Mouse (Mus musculus): Measurements from ENCODE around the gene Tmem179b.

Tmem179b gene

DNA sequence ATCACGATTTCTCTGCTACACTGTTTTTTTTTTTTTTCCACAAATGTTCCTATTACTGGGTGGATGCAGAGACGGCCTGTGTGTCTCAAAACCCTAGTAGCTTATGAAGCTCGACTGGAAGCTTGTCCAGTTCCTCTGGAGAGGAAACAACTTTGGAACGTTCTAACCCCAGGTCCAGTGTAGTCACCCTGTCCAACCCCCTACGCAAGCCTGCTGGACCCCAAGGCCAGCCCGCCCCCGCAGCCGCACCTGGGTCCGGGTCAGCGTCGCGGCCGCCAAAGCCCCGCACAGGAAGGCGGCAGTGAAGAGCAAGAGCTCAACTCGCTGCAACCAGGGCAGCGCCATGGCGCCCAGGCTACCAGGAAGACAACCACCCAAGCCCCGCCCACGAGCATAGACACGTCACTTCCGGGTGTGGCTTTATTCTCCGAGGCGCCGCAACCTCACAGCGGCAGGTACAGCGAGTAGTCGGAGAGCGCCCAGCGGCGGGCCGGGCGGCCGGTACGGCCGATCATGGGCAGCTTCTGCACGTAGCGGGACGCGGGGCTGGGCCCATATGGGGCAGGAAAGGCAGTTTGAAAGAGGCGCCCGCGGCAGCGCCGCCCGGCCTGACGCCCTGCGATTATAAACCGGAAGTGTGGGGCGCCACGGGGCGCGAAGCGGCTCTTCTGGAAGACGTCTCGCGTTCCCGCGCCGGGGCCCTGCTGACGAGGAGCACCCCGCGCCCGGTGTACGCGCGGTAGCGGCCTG lies at the start of gene Tmem179b:
TSS of gene Tmem179b (minus strand) at position 382 of the 750 bp plus-strand sequence.
- DNase-seq (ENCODE audit: inconsistent age in 2 of 2, low spot score in 1 of 2): peak; percentile 96 to 99

- peak in 1 of 2 experiments; percentile 26 for DNase-seq (ENCODE audit: inconsistent age in 2 of 2, low spot score in 1 of 2)
These were observed 48.4 kb upstream of the Tmem179b start for GRCm38 (mm10) chr19:8822696-8823095.

DNA sequence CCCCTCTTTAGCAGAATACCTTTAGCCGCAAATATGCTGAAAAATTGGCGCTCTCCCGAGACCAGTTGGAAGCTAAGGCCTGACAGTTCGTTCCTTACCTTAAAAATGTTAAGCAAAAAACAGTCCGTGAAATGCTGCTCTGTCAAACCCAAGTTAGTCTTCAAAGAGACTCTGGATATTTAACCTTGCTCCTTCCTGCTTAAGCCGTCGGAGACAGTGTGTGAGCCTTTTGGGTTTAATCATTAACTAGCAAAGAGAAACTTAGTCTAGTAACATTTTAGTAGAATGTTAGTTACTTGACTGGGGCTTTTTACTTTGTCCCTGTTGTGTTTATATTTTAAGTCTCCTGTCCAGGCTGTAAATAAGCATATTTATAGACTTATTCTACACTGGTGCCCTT lies 46.9 kb upstream of the Tmem179b start:
- no peak for DNase-seq (ENCODE audit: inconsistent age in 2 of 2, low spot score in 1 of 2)

DNA sequence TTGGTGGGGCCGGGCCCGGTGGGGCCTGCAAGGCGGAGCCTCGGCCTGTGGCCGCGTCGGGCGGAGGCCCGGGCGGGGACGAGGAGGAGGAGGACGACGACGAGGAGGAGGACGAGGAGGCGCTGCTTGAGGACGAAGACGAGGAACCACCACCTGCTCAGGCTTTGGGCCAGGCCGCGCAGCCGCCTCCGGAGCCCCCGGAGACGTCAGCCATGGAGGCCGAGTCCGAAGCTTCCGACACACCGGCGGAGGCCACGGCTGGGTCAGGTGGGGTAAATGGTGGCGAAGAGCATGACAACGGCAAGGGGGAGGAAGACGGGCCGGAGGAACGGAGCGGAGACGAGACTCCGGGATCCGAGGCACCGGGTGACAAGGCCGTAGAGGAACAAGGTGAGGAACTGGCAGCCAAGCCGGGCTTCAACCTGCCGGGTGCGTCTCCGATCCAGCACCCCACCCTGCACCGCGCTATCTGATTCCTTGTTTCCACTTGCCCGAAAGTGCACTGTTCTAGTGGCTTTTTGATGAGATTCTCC lies 46.2 kb upstream of the Tmem179b start:
- DNase-seq (ENCODE audit: inconsistent age in 2 of 2, low spot score in 1 of 2): no peak

DNA sequence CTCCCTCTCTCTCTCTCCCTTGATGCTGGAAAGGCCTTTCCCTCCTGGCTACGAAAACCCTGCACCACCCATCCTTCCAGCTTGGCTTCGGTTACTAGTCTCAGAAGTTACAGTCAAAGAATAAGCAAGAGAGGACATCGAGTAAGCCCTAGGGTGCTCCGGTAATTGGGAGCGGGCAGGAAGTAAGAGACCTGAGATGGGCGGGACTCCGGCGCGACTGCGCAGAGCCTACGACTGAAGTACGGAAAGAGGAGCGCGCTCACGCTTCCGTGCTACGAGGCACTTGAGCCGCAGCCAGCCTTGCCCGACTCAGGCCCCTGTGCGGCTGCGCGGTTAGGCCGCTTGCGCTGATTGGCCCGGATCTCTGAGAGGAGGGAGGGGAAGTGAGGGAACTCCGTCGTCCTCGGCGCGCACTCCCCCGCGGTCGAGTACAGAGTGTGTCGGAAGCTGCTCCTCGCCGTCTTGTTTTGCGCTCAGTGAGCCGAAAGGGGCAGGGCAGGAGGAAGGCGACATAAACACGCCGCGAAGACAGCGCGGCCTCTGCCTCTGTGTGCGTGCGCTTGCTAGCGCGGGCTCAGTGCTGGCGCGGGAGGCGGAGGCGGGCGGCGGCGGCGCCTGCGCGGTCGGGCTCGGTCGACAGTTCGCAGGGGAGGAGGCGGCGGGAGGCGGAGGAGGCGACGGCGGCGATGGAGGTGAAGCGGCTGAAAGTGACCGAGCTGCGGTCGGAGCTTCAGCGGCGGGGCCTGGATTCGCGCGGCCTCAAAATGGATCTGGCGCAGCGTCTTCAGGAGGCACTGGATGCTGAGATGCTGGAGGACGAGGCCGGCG lies 45.5 kb upstream of the Tmem179b start, which contains the start of gene Hnrnpul2:
TSS of gene Hnrnpul2 (plus strand) at position 415 of the 828 bp plus-strand sequence.
- DNase-seq (ENCODE audit: inconsistent age in 2 of 2, low spot score in 1 of 2): peak in 1 of 2 experiments; percentile 99

DNA sequence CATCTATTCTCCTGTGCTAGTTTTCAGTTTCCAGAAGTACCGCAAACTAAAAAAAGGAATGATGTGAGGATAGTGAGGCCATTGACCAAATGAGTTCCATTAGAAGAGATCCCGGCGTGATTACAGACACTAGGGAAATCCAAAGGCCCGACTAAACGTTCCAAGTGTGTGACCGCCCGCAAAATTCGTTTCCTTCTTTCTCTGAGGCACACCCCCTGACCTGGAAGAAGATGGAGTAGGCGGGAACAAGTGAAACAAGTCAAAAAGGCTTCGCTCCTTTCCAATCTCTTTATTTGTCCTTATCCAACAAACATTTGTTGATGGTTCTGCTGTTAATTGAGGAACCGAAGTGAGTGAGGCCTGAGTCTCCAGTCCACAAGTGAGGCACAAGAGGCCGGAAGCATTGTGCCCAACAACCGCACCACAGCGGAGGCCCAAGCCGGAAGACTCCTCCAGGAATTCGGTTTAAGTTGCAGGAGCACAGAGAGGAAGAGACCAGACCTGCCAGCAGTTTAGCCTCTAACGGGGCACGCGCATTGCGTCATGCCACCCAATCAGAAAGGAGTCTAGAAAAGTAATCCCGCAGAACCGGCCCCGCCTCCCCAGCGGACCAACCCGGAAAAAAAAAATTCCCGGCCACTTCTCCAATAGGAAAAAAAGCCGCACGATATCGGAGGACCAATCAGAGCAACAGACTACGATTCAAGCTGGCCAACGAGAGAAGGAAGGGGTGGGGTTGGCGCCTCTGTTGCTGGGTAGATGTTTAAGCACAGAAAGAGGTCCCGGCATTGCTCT lies 44.7 kb upstream of the Tmem179b start, which contains the start of gene Ttc9c:
TSS of gene Ttc9c (minus strand) at position 533 of the 795 bp plus-strand sequence.
- peak; percentile 98 to 99 for DNase-seq (ENCODE audit: inconsistent age in 2 of 2, low spot score in 1 of 2)

- no peak for DNase-seq (ENCODE audit: inconsistent age in 2 of 2, low spot score in 1 of 2)
These were observed 44.1 kb upstream of the Tmem179b start for GRCm38 (mm10) chr19:8818301-8818798.

DNA sequence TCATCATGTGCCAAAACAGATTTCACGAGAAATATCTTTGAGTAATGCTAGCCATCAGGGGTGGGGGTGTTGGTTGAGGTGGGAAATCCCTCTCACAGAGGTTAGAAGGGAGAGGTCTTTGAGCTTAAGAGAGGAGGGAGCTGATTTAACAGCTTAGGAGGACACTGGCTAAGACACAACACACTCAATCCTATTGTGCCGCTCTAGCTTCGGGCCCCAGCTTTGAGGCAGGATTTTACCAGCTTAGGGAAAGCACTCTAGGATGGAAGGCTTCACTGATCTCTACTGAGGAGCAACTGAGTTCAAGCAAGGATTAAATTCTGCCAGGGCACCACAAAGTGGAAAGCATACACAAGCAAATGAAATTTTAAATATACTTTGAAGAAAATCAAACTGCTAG lies 42.7 kb upstream of the Tmem179b start:
- no peak for DNase-seq (ENCODE audit: inconsistent age in 2 of 2, low spot score in 1 of 2)

GRCm38 (mm10) chr19:8815812-8816211 lies 41.5 kb upstream of the Tmem179b start:
- peak in 1 of 2 experiments; percentile 77 for DNase-seq (ENCODE audit: inconsistent age in 2 of 2, low spot score in 1 of 2)

- no peak for DNase-seq (ENCODE audit: inconsistent age in 2 of 2, low spot score in 1 of 2)
These were observed 32.5 kb upstream of the Tmem179b start for GRCm38 (mm10) chr19:8806810-8807209.

GRCm38 (mm10) chr19:8803879-8804660 lies 29.8 kb upstream of the Tmem179b start:
- no peak for DNase-seq (ENCODE audit: inconsistent age in 2 of 2, low spot score in 1 of 2)

GRCm38 (mm10) chr19:8803204-8803780 lies 29.0 kb upstream of the Tmem179b start:
- DNase-seq (ENCODE audit: inconsistent age in 2 of 2, low spot score in 1 of 2): no peak

- DNase-seq (ENCODE audit: inconsistent age in 2 of 2, low spot score in 1 of 2): peak; percentile 97 to 98
These were observed 28.0 kb upstream of the Tmem179b start, which contains the start of gene Zbtb3 for GRCm38 (mm10) chr19:8802130-8802821. Zbtb3 (plus strand) TSS chr19:8802555.

DNA sequence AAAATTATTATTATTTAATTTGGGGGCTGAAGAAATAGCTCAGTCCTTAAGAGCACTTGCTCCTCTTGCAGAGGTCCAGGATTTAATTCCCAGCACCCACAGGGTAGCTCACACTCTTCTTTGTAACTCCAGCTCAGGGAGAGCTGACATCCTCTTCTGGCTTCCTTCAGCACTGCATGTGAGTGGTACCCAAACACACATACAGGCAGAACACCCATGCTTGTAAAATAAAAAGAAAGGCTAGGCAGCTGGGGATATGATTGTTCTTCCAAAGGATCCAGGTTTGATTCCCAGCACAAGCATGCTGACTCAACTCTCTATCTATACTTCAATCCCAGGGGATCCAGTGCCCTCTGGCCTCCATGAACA lies 24.7 kb upstream of the Tmem179b start:
- DNase-seq (ENCODE audit: inconsistent age in 2 of 2, low spot score in 1 of 2): no peak

DNA sequence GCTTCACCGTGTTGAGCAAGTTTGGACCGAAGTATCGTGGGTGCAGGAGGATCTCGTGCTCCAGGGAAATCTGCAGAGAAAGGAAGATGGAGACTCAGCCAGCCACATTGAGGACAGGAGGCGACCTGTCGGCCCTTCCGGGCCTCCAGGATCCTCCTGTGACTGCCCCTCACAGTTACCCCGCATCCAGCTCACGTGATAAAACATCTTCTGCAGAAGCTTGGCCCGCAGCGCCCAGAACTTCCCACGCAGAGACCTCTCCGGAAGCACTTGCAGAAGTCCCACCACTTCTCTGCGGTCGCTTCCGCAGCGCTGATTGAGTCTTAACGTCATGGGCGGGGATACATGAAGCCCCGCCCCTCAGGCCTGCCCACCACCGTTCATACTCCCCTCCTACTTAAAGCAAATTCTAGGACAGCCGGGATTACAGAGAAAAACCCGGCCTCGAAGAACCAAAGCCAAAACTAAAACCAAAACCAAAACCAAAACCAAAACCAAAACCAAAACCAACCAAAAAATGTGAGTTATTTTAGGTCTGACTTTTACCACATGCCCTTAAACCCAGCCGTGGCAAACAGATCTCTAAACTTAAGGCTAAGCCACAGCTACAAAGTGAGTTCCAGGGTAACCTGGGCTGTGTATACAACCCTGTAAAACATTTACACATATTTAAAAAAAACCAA lies 24.1 kb upstream of the Tmem179b start, which contains the start of gene Polr2g:
TSS of gene Polr2g (minus strand) at position 314 of the 683 bp plus-strand sequence.
- peak; percentile 94 to 97 for DNase-seq (ENCODE audit: inconsistent age in 2 of 2, low spot score in 1 of 2)

GRCm38 (mm10) chr19:8790171-8790570 lies 15.9 kb upstream of the Tmem179b start:
- DNase-seq (ENCODE audit: inconsistent age in 2 of 2, low spot score in 1 of 2): no peak

DNA sequence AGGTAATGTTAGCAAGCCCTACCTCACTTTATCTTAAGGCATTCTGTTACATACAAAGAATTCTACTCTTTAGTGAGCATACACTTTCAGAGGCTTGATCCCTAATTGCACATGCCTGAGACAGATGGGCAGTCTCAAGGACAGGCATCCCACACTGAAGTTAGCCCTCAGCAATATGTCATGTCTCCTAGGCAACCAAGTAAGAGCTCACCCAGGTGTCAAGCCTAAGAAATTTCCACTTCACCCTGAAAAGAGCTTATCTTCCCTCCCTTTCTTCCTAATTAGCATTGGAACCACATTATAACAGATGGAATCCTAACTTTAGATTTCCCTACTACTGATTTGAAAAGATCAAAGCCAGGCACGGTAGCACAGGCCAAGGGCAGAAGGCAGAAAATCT lies 14.9 kb upstream of the Tmem179b start:
- DNase-seq (ENCODE audit: inconsistent age in 2 of 2, low spot score in 1 of 2): peak in 1 of 2 experiments; percentile 47

DNA sequence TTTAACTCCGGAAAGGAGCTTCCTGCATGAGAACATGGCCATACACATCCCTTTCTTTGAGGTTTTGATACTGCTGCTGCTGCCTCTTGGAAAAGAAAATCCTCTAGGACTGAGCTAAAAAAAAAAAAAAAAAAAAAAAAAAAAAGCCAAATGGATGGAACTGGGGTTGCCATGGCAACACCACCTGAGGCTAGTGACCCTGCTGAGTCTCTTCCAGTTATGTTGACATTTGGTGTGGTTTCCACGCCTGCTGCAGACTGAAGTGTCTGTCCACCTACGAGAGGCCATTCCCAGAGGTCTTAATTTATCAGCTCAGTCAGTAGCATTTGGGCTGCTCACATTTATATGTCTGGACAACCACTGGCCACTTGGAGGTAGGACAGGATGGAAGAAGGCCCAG lies 14.3 kb upstream of the Tmem179b start:
- DNase-seq (ENCODE audit: inconsistent age in 2 of 2, low spot score in 1 of 2): no peak

Measured in adrenal gland, adult (tissue).